Mouse (Mus musculus): Measurements from ENCODE around the gene Nrarp.

DNA sequence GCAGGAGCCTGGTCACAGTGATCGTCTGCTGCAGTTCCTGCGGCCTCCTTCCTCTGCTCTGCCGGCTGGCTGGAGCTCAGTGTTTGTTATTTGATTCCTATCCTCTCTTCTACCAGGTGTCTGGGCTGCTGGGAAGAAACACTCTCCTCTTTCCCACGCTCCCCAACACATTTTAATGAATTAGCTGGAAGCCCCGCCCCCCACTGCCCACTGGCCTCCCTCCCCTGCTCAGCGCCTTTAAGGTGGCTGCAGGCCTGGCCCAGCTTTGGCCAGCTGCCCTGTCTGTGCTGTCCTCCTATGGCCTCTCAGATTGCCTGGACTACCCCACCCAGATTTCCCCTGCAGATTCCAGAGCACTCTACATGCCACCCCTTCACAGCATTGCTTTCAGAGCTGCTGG lies 2.9 kb upstream of the Nrarp start:
- TF ChIP-seq MYC (IDR thresholded peaks at IDR 0.05; ENCODE audit: low read depth, low read length) (no peak), CHD2 (IDR thresholded peaks at IDR 0.05; ENCODE audit: low read length) (no peak), POLR2A (IDR thresholded peaks at IDR 0.05; ENCODE audit: low read depth, low read length) (no peak)

All from CH12.LX (cell line).